Mouse (Mus musculus) intestine, postnatal 0 days (tissue): ENCODE data around the gene Cdc42se2. TPM values are rescaled to one million over a fixed set of nuclear protein-coding genes. Genes with fewer than 3 reads are reported as not detected.

Experiments
- ATAC-seq: fragments of 200-750 bp; cut with Nextera tagmentation; 2 replicates; pipeline ENCODE4 v1.8.0; 2017; ENCODE audit warnings: mild to moderate bottlenecking, moderate TSS enrichment, moderate library complexity
- H3K27ac ChIP-seq: fragments of 300-500 bp; sonication (generic); 2 replicates; pipeline ENCODE4 v1.5.1; 2014; ENCODE audit warnings: mild to moderate bottlenecking, low read depth, low read length, moderate library complexity
- H3K27me3 ChIP-seq: fragments of 300-500 bp; sonication (generic); replicated peaks from 2 replicates; pipeline ENCODE4 v1.6.1; 2014; ENCODE audit warnings: low read length, mixed read lengths; ENCODE audit not compliant: control insufficient read depth, insufficient read depth
- H3K36me3 ChIP-seq: fragments of 300-500 bp; sonication (generic); 2 replicates; pipeline ENCODE4 v1.6.1; 2014; ENCODE audit warnings: mild to moderate bottlenecking, moderate library complexity; ENCODE audit not compliant: control insufficient read depth, insufficient read depth
- H3K4me1 ChIP-seq: fragments of 300-500 bp; sonication (generic); replicated peaks from 2 replicates; pipeline ENCODE4 v1.6.1; 2014; ENCODE audit warnings: antibody characterized with exemption, low read length, mixed read lengths; ENCODE audit not compliant: control insufficient read depth, insufficient read depth
- H3K4me2 ChIP-seq: fragments of 300-500 bp; sonication (generic); replicated peaks from 2 replicates; pipeline ENCODE4 v1.6.1; 2014; ENCODE audit warnings: low read depth, mild to moderate bottlenecking, moderate library complexity
- H3K4me3 ChIP-seq: fragments of 300-500 bp; sonication (generic); 2 replicates; pipeline ENCODE4 v1.5.1; 2014; ENCODE audit warnings: low read depth, low read length
- H3K9ac ChIP-seq: fragments of 300-500 bp; sonication (generic); 2 replicates; pipeline ENCODE4 v1.6.1; 2014; ENCODE audit warnings: mild to moderate bottlenecking, low read depth, low read length
- H3K9me3 ChIP-seq: fragments of 300-500 bp; sonication (generic); 2 replicates; pipeline ENCODE4 v1.6.1; 2016; ENCODE audit warnings: mixed run types; ENCODE audit not compliant: control insufficient read depth
- CTCF ChIP-seq: sonication (generic); IDR thresholded peaks from 2 replicates; pipeline ENCODE4 v1.5.1; 2016; ENCODE audit warnings: low read depth, mild to moderate bottlenecking, control low read depth, antibody characterized with exemption, moderate library complexity
- WGBS: fragments of 180-500 bp; shearing (Covaris S2); extraction: QIAGEN DNeasy Blood & Tissue Kit; methylation state at CpG from one replicate; pipeline ENCODE4 v1.1.7; 2014; 5-methylcytosine and 5-hydroxymethylcytosine counted together
- polyA plus RNA-seq: library from polyadenylated mRNA; unstranded; fragments of >200 nt; fragmentation: Nextera tagmentation; extraction: Ambion mirVana; gene quantifications from 2 replicates; pipeline ENCODE4 v1.2.1, GENCODE M21; 2015

The Cdc42se2 gene
- polyA plus RNA-seq: 58.8 and 63.5 TPM in 2 replicates

DNA sequence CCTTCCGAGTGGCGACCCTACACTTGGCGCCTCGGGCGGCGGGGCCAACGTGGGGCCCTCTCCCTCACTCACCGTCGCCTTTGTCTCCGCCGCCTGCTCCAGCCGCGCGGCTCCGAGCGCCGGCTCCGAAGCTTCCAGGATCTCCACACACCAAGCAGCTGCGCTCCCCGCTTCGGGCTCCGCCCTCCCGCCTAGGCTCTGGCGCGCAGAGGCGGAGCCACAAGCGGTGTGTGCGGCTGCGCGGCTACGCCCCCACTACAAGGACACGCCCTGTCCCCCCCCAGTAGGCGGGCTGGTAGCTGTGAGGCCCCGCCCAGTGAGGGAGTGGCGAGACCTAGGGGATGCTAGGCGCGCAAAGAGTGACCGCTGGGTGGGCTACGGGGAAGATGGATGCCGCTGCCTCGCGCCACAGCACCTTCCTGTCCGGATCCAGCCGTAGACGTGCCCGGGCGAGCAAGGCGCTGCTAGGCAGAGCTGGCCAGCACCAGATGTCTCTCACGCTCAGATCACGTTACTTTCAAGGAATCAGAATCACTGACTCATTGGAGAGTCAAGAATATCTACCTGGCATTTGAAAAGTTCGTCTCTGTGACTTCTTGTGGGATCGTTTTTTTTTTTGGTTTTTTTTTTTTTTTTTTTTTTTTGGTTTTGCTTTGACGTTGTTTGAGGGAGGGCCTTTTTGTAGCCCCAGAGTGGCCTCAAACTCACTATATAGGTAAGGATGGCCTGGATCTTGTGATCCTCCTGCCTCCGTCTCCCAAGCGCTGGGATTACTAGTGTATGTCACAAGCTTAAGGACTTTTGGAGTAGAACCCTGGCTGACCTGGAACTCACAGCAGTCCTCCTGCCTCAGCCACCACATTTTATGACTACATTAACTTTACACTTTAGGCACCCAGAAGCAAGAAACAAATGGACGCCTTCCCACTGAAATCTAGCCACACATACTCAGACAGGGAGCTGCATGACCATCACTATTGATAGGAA is at the start of gene Cdc42se2:
Gene Cdc42se2, minus strand, starts transcription at position 188 of the 987 bp plus-strand sequence.
- no peaks in the 10 kb centered on the region for H3K36me3 ChIP-seq
- peak; percentile 29 for TF ChIP-seq CTCF
- no peaks in the 10 kb centered on the region for H3K27me3 ChIP-seq
- peak within 1 kb of the TSS; percentile 92 for H3K9ac ChIP-seq
- peak; percentile 99 for ATAC-seq
- H3K27ac ChIP-seq: peak within 1 kb of the TSS; percentile 99
- peak within 1 kb of the TSS; percentile 93 for H3K4me3 ChIP-seq
- 5% methylated on average over 56 of the region's 56 CpGs for WGBS
- H3K4me1 ChIP-seq: peaks cover 5% of the 10 kb centered on the region; the same call in 1 of the 2 replicates
- peak within 1 kb of the TSS; percentile 83 for H3K4me2 ChIP-seq
- no peaks in the 10 kb centered on the region for H3K9me3 ChIP-seq

- H3K9ac ChIP-seq: no peak overlapping the region
- WGBS: 82% methylated on average over 9 of the region's 9 CpGs
- no peak overlapping the region for H3K4me3 ChIP-seq
- ATAC-seq: no peak
- no peak overlapping the region for H3K4me2 ChIP-seq
- no peak for TF ChIP-seq CTCF
- no peaks in the 10 kb centered on the region for H3K36me3 ChIP-seq
- H3K27me3 ChIP-seq: no peaks in the 10 kb centered on the region
- no peaks in the 10 kb centered on the region for H3K9me3 ChIP-seq
- no peak overlapping the region for H3K27ac ChIP-seq
- no peaks in the 10 kb centered on the region for H3K4me1 ChIP-seq
Measured at GRCm38 (mm10) chr11:54836106-54836505, 48.6 kb upstream of the Cdc42se2 start.

DNA sequence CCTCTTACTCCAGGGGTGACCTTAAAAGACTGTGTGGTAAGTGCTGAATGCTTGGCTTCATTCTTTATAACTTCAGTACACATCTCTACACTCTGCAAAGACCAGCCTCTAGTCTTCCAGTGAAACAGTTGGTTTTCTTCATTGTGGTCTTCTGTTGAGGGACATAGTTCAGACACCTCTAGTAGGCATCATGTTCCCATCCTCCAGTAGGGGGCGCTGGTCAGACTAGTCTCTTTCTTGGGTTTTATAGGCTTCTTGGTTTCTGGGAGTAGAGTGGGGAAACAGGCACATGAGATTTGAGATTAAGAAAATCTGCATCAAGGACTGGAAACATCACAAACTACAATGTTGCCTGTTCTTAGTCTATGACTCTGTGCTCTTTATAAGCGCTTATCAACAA is 47.1 kb upstream of the Cdc42se2 start:
- Histone ChIP-seq H3K4me1 (no peaks in the 10 kb centered on the region), H3K4me2 (no peak overlapping the region), H3K27me3 (no peaks in the 10 kb centered on the region), H3K9ac (no peak overlapping the region), H3K27ac (no peak overlapping the region), H3K36me3 (no peaks in the 10 kb centered on the region), H3K4me3 (no peak overlapping the region), H3K9me3 (no peaks in the 10 kb centered on the region)
- TF ChIP-seq CTCF: peak; percentile 42
- 58% methylated on average over 2 of the region's 2 CpGs for WGBS
- no peak for ATAC-seq

GRCm38 (mm10) chr11:54833833-54834232 is 46.4 kb upstream of the Cdc42se2 start:
- no peak overlapping the region for H3K27ac ChIP-seq
- H3K9me3 ChIP-seq: no peaks in the 10 kb centered on the region
- no peak for ATAC-seq
- H3K4me3 ChIP-seq: no peak overlapping the region
- H3K4me1 ChIP-seq: no peaks in the 10 kb centered on the region
- no peaks in the 10 kb centered on the region for H3K36me3 ChIP-seq
- H3K9ac ChIP-seq: no peak overlapping the region
- no peak for TF ChIP-seq CTCF
- no peaks in the 10 kb centered on the region for H3K27me3 ChIP-seq
- no peak overlapping the region for H3K4me2 ChIP-seq
- 89% methylated on average over 4 of the region's 4 CpGs for WGBS

GRCm38 (mm10) chr11:54826819-54827218 is 39.3 kb upstream of the Cdc42se2 start:
- TF ChIP-seq CTCF: no peak
- Histone ChIP-seq H3K9me3 (0 out of 2 replicates have a peak, but pooled peaks cover 2% of the 10 kb centered on the region), H3K4me2 (no peak overlapping the region), H3K4me3 (no peak overlapping the region), H3K36me3 (no peaks in the 10 kb centered on the region), H3K27ac (no peak overlapping the region), H3K27me3 (no peaks in the 10 kb centered on the region), H3K4me1 (no peaks in the 10 kb centered on the region), H3K9ac (no peak overlapping the region)
- ATAC-seq: no peak
- WGBS: 87% methylated on average over 8 of the region's 8 CpGs

DNA sequence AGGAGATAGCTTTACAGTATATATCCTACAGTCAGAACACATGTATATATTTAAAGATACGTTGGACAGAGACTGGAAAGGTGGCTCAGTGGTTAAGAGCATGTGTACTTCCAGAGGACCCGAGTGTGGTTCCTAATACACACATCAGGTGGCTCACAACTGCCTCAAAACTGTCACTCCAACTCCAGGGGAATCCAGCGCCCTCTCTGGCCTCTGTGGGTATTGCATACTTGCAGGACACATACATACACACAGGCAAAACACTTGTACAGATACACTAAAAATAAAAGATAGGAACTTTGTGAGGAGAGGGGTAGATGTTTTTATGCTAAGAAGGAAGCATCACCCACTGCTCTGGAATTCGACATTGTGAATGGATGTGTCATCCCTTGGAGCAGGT is 38.3 kb upstream of the Cdc42se2 start:
- no peak overlapping the region for H3K27ac ChIP-seq
- H3K9ac ChIP-seq: no peak overlapping the region
- H3K36me3 ChIP-seq: no peaks in the 10 kb centered on the region
- no peaks in the 10 kb centered on the region for H3K27me3 ChIP-seq
- ATAC-seq: no peak
- peak; percentile 17; the same call in 1 of the 2 replicates for TF ChIP-seq CTCF
- H3K9me3 ChIP-seq: 0 out of 2 replicates have a peak, but pooled peaks cover 2% of the 10 kb centered on the region
- H3K4me2 ChIP-seq: no peak overlapping the region
- WGBS: 77% methylated on average over 4 of the region's 4 CpGs
- no peak overlapping the region for H3K4me3 ChIP-seq
- no peaks in the 10 kb centered on the region for H3K4me1 ChIP-seq
